Mouse (Mus musculus): ENCODE data around the gene Zfp143. TPM values are rescaled to one million over a fixed set of nuclear protein-coding genes. Genes with fewer than 3 reads are reported as not detected.

Zfp143 gene
- total and polyA plus RNA-seq, 2 experiments: 6.5 to 6.6 TPM

DNA sequence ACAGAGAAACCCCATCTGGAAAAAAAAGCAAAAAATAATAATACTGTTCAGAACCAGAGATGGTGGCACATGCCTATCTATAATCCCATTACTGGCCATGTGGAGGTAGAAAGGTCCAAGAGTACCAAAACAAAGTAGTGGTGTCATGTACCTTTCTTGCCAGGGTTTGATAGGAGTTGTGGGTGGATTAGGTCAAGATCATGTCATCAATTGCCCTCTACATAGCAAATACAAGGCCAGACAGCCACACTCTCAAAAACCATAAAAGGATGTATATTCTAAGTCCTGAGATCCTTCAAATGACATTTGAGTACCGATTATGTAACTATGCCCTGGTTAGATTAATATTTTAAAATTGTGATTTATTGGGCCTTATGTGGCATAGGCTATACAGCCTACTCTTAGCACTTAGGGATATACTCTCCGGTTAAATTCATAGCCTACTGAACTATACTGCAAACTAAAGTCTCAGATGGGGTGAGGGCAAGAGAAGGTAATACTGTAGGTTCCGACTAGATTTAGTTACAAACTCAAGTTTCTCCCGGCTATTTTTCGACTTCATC, 830 bp upstream of the Zfp143 start:
- TF ChIP-seq CTCF (IDR thresholded peaks at IDR 0.05; ENCODE audit: low read depth, low read length) (no peak), POLR2A (IDR thresholded peaks at IDR 0.05; ENCODE audit: extremely low read depth, insufficient read depth, low read length) (no peak)

DNA sequence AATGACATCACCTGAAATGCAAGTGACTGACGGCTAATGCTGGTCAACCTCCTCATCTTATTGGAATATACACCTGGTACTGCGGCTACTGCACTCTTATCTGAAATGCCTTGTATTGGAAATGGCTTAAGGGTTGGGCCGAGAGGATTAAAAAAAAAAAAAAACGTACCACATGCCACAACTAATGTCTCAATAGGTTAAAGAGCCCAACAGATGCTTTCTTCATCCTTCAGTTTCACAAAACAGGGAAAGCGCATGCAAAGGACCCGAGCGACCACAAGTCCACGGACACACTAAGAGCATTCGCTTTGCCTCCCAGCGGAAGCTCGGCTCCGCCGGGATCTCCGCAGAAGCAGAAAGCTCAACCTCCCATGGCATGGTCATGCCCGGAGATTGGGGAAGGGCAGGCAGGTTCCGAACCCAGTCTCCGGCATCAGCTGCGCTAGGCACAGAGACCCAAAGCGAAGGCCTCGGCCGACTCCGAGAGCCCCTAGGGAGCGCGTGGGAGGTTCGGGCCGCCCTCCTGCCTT, 283 bp upstream of the Zfp143 start:
- H3K36me3 ChIP-seq (ENCODE audit: control insufficient read depth, insufficient read depth, low read length): peaks cover 9% of the 10 kb centered on the region; the same call in 1 of the 2 replicates
- H3K9ac ChIP-seq (ENCODE audit: low read depth, low read length): peak overlapping the region; percentile 92
- H3K79me2 ChIP-seq (ENCODE audit: control insufficient read depth, insufficient read depth, low read length): peaks cover 17% of the 10 kb centered on the region; the same call in 1 of the 2 replicates
- no peaks in the 10 kb centered on the region for H3K27me3 ChIP-seq (ENCODE audit: control insufficient read depth, insufficient read depth, low read length)
- under 1% methylated on average over 26 of the region's 26 CpGs for WGBS
- peak overlapping the region; percentile 97 for H3K27ac ChIP-seq (replicated peaks; ENCODE audit: insufficient read depth, low read depth, low read length)
- peaks cover 12% of the 10 kb centered on the region for H3K4me1 ChIP-seq (ENCODE audit: control insufficient read depth, insufficient read depth, low read length)
- peak; percentile 55 for DNase-seq (ENCODE audit: extremely low read depth, low read depth, low spot score)
- H3K4me3 ChIP-seq (ENCODE audit: insufficient read depth, low read depth, low read length): peak overlapping the region; percentile 85
- no peak for TF ChIP-seq CTCF (IDR thresholded peaks at IDR 0.05; ENCODE audit: low read depth, low read length)
- TF ChIP-seq POLR2A (IDR thresholded peaks at IDR 0.05; ENCODE audit: extremely low read depth, insufficient read depth, low read length): no peak

More for the DNA sequence above, 830 bp upstream of the Zfp143 start:
- H3K27ac ChIP-seq (replicated peaks; ENCODE audit: insufficient read depth, low read depth, low read length): peak overlapping the region; percentile 97
- DNase-seq (ENCODE audit: extremely low read depth, low read depth, low spot score): peak; percentile 68
- 12% methylated on average over 5 of the region's 5 CpGs for whole genome bisulfite sequencing
- no peaks in the 10 kb centered on the region for H3K27me3 ChIP-seq (ENCODE audit: control insufficient read depth, insufficient read depth, low read length)
- H3K36me3 ChIP-seq (ENCODE audit: control insufficient read depth, insufficient read depth, low read length): peaks cover 10% of the 10 kb centered on the region; the same call in 1 of the 2 replicates
- H3K4me1 ChIP-seq (ENCODE audit: control insufficient read depth, insufficient read depth, low read length): peaks cover 12% of the 10 kb centered on the region
- H3K4me3 ChIP-seq (ENCODE audit: insufficient read depth, low read depth, low read length): peak overlapping the region; percentile 85
- peak overlapping the region; percentile 92 for H3K9ac ChIP-seq (ENCODE audit: low read depth, low read length)
- H3K79me2 ChIP-seq (ENCODE audit: control insufficient read depth, insufficient read depth, low read length): peaks cover 17% of the 10 kb centered on the region; the same call in 1 of the 2 replicates

DNA sequence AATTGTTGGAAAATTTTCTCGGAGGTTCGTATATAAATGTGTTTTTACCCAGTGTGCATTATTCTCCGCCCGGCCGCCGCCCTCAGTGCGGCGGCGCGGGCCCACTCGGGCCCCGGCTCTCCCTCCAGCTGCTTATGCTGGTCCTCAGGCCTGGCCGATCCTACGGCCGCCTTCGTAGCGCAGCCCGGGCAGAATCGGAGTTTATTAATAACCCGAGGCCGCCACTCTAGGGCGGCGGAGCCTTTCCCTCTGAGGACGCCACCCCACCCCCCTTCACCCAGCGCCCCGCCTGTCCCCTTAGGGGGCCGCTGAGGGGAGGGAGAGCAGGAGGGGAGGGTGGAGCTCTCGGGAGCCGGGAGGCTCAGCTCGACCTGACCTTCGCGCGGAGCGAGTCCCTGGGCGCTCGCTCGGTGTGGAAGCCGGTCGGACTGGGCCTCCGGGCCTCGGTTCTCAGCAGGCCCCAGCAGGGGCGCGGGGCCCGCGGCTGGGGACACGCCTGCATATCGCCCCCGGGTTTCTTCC, 796 bp downstream of the Zfp143 start:
- WGBS: under 1% methylated on average over 48 of the region's 48 CpGs
- Histone ChIP-seq H3K27ac (replicated peaks; ENCODE audit: insufficient read depth, low read depth, low read length) (peak overlapping the region; percentile 92), H3K9ac (ENCODE audit: low read depth, low read length) (peak overlapping the region; percentile 92), H3K79me2 (ENCODE audit: control insufficient read depth, insufficient read depth, low read length) (peaks cover 17% of the 10 kb centered on the region; the same call in 1 of the 2 replicates), H3K36me3 (ENCODE audit: control insufficient read depth, insufficient read depth, low read length) (peaks cover 8% of the 10 kb centered on the region; the same call in 1 of the 2 replicates), H3K27me3 (ENCODE audit: control insufficient read depth, insufficient read depth, low read length) (no peaks in the 10 kb centered on the region), H3K4me1 (ENCODE audit: control insufficient read depth, insufficient read depth, low read length) (peaks cover 12% of the 10 kb centered on the region), H3K4me3 (ENCODE audit: insufficient read depth, low read depth, low read length) (peak overlapping the region; percentile 70)
- TF ChIP-seq CTCF (IDR thresholded peaks at IDR 0.05; ENCODE audit: low read depth, low read length) (no peak), POLR2A (IDR thresholded peaks at IDR 0.05; ENCODE audit: extremely low read depth, insufficient read depth, low read length) (peak; percentile 81)
- peak; percentile 81 for DNase-seq (ENCODE audit: extremely low read depth, low read depth, low spot score)

DNA sequence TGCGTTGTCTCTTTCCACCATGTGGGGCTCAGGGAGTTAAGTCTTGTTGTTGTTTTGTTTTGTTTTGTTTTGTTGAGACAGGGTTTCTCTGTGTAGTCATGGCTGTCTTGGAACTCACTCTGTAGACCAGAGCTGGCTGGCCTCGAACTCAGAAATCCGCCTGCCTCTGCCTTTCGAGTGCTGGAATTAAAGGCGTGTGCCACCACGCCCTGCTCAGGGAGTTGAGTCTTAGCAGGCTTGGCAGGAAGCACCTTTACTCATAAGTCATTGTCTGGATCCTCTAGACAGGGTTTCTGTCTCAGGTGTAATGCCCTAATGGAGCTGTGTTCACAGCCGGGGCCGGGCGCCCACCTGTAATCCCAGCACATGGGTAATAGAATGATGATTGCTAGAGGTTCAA, 2.7 kb downstream of the Zfp143 start:
- Histone ChIP-seq H3K4me1 (ENCODE audit: control insufficient read depth, insufficient read depth, low read length) (peaks cover 12% of the 10 kb centered on the region), H3K36me3 (ENCODE audit: control insufficient read depth, insufficient read depth, low read length) (peaks cover 8% of the 10 kb centered on the region; the same call in 1 of the 2 replicates), H3K79me2 (ENCODE audit: control insufficient read depth, insufficient read depth, low read length) (peaks cover 17% of the 10 kb centered on the region; the same call in 1 of the 2 replicates), H3K27me3 (ENCODE audit: control insufficient read depth, insufficient read depth, low read length) (no peaks in the 10 kb centered on the region), H3K9ac (ENCODE audit: low read depth, low read length) (no peak overlapping the region), H3K27ac (replicated peaks; ENCODE audit: insufficient read depth, low read depth, low read length) (no peak overlapping the region), H3K4me3 (ENCODE audit: insufficient read depth, low read depth, low read length) (no peak overlapping the region)
- TF ChIP-seq CTCF (IDR thresholded peaks at IDR 0.05; ENCODE audit: low read depth, low read length) (no peak), POLR2A (IDR thresholded peaks at IDR 0.05; ENCODE audit: extremely low read depth, insufficient read depth, low read length) (no peak)
- no peak for DNase-seq (ENCODE audit: extremely low read depth, low read depth, low spot score)
- WGBS: 91% methylated on average over 9 of the region's 9 CpGs

DNA sequence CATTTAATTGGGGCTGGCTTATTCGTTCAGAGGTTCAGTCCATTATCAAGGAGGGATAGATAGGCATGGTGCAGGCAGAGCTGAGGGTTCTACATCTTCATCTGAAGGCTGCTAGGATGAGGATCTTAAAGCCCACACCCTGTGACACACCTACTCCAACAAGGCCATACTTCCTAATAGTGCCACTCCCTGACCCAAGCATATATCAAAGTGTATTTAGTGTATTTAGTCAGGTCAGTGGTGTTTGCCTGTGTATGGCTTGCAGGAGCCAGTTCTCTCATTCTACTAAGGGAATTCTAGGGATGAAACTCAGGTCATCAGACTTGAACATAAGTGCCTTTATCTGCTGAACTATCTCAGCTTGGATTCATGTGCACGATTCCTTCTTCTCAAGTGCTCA, 8.1 kb downstream of the Zfp143 start:
- WGBS: 87% methylated on average over 2 of the region's 2 CpGs
- Histone ChIP-seq H3K79me2 (ENCODE audit: control insufficient read depth, insufficient read depth, low read length) (peaks cover 3% of the 10 kb centered on the region; the same call in 1 of the 2 replicates), H3K9ac (ENCODE audit: low read depth, low read length) (no peak overlapping the region), H3K27me3 (ENCODE audit: control insufficient read depth, insufficient read depth, low read length) (no peaks in the 10 kb centered on the region), H3K4me1 (ENCODE audit: control insufficient read depth, insufficient read depth, low read length) (no peaks in the 10 kb centered on the region), H3K36me3 (ENCODE audit: control insufficient read depth, insufficient read depth, low read length) (peaks cover 33% of the 10 kb centered on the region), H3K4me3 (ENCODE audit: insufficient read depth, low read depth, low read length) (no peak overlapping the region), H3K27ac (replicated peaks; ENCODE audit: insufficient read depth, low read depth, low read length) (no peak overlapping the region)
- DNase-seq (ENCODE audit: extremely low read depth, low read depth, low spot score): no peak
- TF ChIP-seq CTCF (IDR thresholded peaks at IDR 0.05; ENCODE audit: low read depth, low read length): no peak
- TF ChIP-seq POLR2A (IDR thresholded peaks at IDR 0.05; ENCODE audit: extremely low read depth, insufficient read depth, low read length): no peak

DNA sequence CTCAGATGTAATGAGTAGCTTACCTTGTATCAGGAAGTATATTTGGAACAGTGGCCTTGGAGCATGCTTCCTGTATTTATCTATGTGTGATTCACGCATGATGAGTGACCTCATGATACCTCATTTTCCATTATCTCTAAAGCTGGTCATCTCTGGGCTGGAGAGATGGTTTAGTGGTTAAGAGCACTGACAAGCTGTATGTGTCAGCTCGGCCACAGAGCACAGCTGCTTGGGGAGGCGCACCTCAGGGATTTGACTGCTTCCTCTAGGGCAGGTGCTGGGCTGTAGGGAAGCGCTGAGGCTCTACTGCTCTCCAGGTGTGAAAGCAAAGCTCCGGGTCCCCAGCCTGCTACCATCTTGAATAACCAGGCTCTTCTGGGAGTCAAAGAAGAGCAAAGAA, 17.2 kb downstream of the Zfp143 start:
- no peak for DNase-seq (ENCODE audit: extremely low read depth, low read depth, low spot score)
- no peaks in the 10 kb centered on the region for H3K79me2 ChIP-seq (ENCODE audit: control insufficient read depth, insufficient read depth, low read length)
- WGBS: 94% methylated on average over 5 of the region's 5 CpGs
- no peak overlapping the region for H3K4me3 ChIP-seq (ENCODE audit: insufficient read depth, low read depth, low read length)
- no peaks in the 10 kb centered on the region for H3K27me3 ChIP-seq (ENCODE audit: control insufficient read depth, insufficient read depth, low read length)
- H3K27ac ChIP-seq (replicated peaks; ENCODE audit: insufficient read depth, low read depth, low read length): no peak overlapping the region
- TF ChIP-seq CTCF (IDR thresholded peaks at IDR 0.05; ENCODE audit: low read depth, low read length) (no peak), POLR2A (IDR thresholded peaks at IDR 0.05; ENCODE audit: extremely low read depth, insufficient read depth, low read length) (no peak)
- H3K4me1 ChIP-seq (ENCODE audit: control insufficient read depth, insufficient read depth, low read length): no peaks in the 10 kb centered on the region
- H3K9ac ChIP-seq (ENCODE audit: low read depth, low read length): no peak overlapping the region
- H3K36me3 ChIP-seq (ENCODE audit: control insufficient read depth, insufficient read depth, low read length): peaks cover 70% of the 10 kb centered on the region
